Mouse (Mus musculus): ENCODE data around the gene Prkd3. TPM values are rescaled to one million over a fixed set of nuclear protein-coding genes. Genes with fewer than 3 reads are reported as not detected.
A peak's percentile ranks its signal among the peaks of the same experiment; 100 is the strongest.

The Prkd3 gene
- polyA plus RNA-seq, 1 experiment, result 12.4 TPM

DNA sequence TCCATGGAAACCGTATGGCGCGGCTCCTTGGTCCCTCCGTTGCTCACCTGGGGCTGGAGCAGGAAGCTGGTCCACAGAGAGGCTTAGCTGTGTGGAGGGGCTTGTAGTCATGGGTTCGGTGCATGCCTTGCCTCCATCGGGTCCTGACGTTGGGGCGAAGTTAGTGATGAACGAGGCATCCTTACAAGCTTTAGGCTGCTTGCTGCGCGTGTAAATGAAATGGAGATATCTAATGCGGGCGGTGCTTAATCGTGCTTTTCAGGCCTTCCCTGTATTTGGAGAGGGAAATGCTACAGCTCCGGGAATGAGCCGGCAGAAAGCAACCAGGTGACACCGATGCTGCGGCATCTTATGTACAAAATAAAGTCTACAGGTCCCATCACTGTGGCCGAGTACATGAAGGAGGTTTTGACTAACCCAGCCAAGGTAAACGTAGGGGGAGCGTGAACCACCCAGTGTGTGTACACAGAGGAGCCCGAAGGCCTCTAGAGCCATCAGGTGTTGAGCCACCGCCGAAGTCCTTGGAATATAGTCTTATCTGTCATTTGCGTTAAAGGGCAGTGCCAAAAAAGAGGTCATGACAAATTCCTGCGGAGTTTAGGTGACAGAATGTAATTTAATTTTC, 83.3 kb downstream of the Prkd3 start:
- no peak for DNase-seq (ENCODE audit: extremely low spot score in 1 of 2, low spot score in 1 of 2)

DNA sequence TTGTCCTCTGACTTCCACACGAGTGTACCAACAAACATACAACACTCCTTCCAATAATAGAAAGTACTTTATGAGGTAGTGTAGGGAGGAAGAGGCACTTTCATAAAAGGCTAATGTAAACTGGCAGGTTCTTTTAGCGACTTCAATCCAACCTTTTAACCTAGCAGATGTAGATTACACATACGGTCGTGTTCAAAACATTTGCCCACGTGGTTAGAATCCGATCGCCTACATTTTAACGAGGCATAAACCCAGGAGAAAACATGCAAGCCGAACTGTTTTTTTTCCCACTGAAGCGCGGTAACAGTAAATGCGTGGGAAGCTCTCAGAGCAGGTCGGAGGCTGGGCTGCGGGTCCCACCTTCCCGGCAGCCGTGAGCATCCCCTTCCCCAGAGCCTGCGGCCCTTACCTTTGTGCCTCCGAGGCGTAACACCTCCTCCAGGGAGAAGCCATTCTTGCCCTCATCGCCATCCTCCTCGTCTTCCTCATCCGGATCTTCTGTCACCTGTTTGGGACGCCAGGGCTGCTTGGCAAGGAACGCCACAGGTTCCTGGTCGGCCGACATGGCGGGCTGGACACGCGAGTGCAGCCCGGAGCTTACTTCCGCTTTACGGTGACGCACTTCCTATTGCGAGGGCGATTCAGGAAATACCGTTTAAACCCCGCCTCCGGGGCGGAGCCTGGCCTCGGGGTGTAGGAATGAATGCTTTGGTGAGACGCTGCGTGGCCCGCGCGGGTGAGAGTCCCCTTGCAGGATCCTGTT, 84.0 kb downstream of the Prkd3 start, which contains the start of the genes Cebpz and Ndufaf7:
Gene Cebpz (minus strand): TSS at position 601 of the 763 bp plus-strand sequence.
Gene Ndufaf7 (plus strand): TSS at position 671 of the 763 bp plus-strand sequence.
- DNase-seq (ENCODE audit: extremely low spot score in 1 of 2, low spot score in 1 of 2), result peak; percentile 96 to 99

DNA sequence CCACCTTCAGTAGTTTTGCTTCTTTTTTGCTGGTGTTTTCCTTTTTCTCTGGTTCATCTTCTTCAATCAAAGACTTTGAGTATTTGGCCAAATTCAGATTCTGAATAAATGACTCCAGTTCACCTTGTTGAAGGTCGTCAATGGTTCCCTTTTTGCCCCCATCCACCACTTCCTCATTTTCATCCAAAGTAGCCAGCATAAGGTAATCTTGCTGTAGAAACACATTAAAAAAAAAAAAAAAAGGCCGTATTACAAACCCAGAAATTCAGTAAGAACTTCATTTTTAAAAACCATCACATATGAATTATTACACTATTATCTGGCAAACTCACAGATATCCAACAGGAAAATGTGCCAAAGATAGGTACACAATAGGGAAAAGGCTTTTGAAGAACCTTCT, 84.8 kb downstream of the Prkd3 start:
- DNase-seq (ENCODE audit: extremely low spot score in 1 of 2, low spot score in 1 of 2), result no peak

GRCm38 (mm10) chr17:78917696-78918095, 102.9 kb downstream of the Prkd3 start:
- peak; percentile 6 to 20 for DNase-seq (ENCODE audit: extremely low spot score in 1 of 2, low spot score in 1 of 2)

DNA sequence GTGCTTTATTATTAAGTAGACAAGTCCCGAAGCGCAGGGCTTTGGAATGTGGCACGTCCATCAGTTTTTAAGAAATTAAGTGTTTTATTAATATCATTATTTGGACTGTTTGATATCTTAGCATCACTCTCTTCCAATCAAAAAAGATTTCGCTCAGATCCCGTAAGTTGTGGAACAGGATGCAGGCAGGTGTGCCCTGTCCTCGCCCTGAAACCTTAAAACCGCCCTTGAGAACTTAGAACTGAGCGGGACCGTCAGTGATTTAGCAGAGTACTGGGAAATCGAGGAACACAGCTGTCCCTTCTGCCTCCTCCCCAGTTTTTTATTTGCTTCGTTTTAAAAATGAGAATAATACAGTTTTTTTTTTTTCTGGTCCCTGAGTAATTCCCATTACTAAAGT, 103.7 kb downstream of the Prkd3 start:
- DNase-seq (ENCODE audit: extremely low spot score in 1 of 2, low spot score in 1 of 2), result no peak

- DNase-seq (ENCODE audit: extremely low spot score in 1 of 2, low spot score in 1 of 2), result peak; percentile 81 to 90
These were observed 104.2 kb downstream of the Prkd3 start, which contains the start of gene Cebpzos for GRCm38 (mm10) chr17:78916369-78916813. TSS of gene Cebpzos (plus strand) at chr17:78916500.

- DNase-seq (ENCODE audit: extremely low spot score in 1 of 2, low spot score in 1 of 2), result no peak
These were observed 104.8 kb downstream of the Prkd3 start for GRCm38 (mm10) chr17:78915772-78916171.

DNA sequence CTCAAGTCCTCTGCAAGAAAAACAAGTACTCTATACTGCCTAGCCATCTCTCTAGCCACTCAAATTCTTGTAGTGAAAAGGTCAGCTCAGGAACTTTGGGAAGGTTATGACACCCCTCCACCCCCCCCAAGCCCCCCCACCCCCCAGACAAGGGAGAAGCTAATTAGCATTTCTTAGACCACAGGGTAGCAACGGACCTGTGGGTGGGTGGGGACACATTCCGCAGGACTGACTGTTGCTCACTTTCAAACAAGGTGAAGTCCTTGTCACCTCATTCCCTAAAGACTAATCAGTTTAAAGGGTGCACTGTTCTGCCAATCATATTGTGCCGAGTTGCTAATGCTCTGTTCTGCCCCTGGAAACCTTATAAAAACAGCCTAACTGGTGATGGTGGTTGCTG, 106.7 kb downstream of the Prkd3 start:
- DNase-seq (ENCODE audit: extremely low spot score in 1 of 2, low spot score in 1 of 2), result no peak

GRCm38 (mm10) chr17:78912861-78913281, 107.7 kb downstream of the Prkd3 start:
- peak in 1 of 2 experiments; percentile 27 for DNase-seq (ENCODE audit: extremely low spot score in 1 of 2, low spot score in 1 of 2)

- no peak for DNase-seq (ENCODE audit: extremely low spot score in 1 of 2, low spot score in 1 of 2)
These were observed 111.2 kb downstream of the Prkd3 start for GRCm38 (mm10) chr17:78909374-78909773.

DNA sequence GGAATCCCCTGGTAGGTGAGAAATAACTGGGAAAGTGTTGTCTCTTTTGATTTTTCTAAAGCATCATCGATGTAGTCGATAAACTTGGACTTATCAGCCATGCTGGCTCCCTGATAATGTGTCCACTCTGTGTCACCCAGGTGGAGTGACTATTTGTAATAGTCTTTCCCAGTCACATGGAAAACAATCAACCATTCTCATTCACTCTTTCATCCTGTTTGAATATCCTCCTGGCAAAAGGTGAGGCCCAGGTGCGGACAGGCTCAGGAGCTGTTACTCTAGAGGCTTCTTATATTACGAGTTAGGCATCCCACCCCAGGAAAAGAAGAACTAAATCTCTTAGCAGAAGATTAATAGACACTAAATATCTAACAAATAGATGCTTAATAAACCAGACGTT, 113.7 kb downstream of the Prkd3 start, which contains the start of gene Sult6b1:
Gene Sult6b1 (minus strand): TSS at position 101 of the 400 bp plus-strand sequence.
- DNase-seq (ENCODE audit: extremely low spot score in 1 of 2, low spot score in 1 of 2), result no peak

GRCm38 (mm10) chr17:78903158-78903557, 117.5 kb downstream of the Prkd3 start:
- no peak for DNase-seq (ENCODE audit: extremely low spot score in 1 of 2, low spot score in 1 of 2)

Other genes starting within 250 kb of the Prkd3 start
- 26.9 and 28.9 TPM in 2 replicates for gene Heatr5b, start 185.5 kb downstream of the Prkd3 start, polyA plus RNA-seq (2012; rRNA removed)
- gene Gpatch11, start 185.2 kb downstream of the Prkd3 start, polyA plus RNA-seq (2012; rRNA removed), result 29.8 and 33.0 TPM in 2 replicates
- 3.1 and 4.2 TPM in 2 replicates for gene Eif2ak2, start 138.2 kb downstream of the Prkd3 start, polyA plus RNA-seq (2012; rRNA removed)
- 0.30 and 0.63 TPM in 2 replicates for gene Sult6b1, start 113.8 kb downstream of the Prkd3 start, polyA plus RNA-seq (2012; rRNA removed)
- 40.4 and 46.6 TPM in 2 replicates for gene Cebpzos, start 104.3 kb downstream of the Prkd3 start, polyA plus RNA-seq (2012; rRNA removed)
- gene Cebpz, start 83.8 kb downstream of the Prkd3 start, polyA plus RNA-seq (2012; rRNA removed), result 23.8 and 26.4 TPM in 2 replicates
- 48.2 and 50.2 TPM in 2 replicates for gene Ndufaf7, start 83.7 kb downstream of the Prkd3 start, polyA plus RNA-seq (2012; rRNA removed)
- 18.5 and 20.2 TPM in 2 replicates for gene Qpct, start 31.1 kb upstream of the Prkd3 start, polyA plus RNA-seq (2012; rRNA removed)

Data from frontal cortex, adult 2 months (tissue).